Mouse (Mus musculus) gastrocnemius, postnatal 14 days (tissue): ENCODE data around the gene Prkcb. TPM values are rescaled to one million over a fixed set of nuclear protein-coding genes. Genes with fewer than 3 reads are reported as not detected.
"Not testable (repeated sequence)": the region's sequence is repeated elsewhere in the genome, so short reads cannot be mapped to it uniquely, and the experiment has no call there.

Experiments
- DNase-seq: peaks from one replicate; pipeline ENCODE4 v3.0.0; 2021; ENCODE audit warnings: mixed read lengths
- intact Hi-C: fragments of 180-260 bp; cut with DNase I; formaldehyde crosslinking; loops from one replicate; pipeline ENCODE4 v1.15.1; 2025; ENCODE audit warnings: low total_unique reads
- long read RNA-seq, 2 experiments: library from polyadenylated mRNA; stranded (forward); transcript quantifications; one replicate each; pipeline ENCODE4 v2.0.0; 2021
- total RNA-seq, 2 experiments: library from RNA; stranded (reverse); gene quantifications; 2 replicates each; pipeline ENCODE4 v1.2.3; 2021

The Prkcb gene
- under 1 TPM; 0.91 to 0.98 TPM for total RNA-seq
- long read RNA-seq, experiment 1: 0 reads
- long read RNA-seq, experiment 2, partial matches to known transcripts: 0 of 2 reads
- long read RNA-seq, experiment 2, other reads (novel, unspliced or antisense): 0 of 2 reads

DNA sequence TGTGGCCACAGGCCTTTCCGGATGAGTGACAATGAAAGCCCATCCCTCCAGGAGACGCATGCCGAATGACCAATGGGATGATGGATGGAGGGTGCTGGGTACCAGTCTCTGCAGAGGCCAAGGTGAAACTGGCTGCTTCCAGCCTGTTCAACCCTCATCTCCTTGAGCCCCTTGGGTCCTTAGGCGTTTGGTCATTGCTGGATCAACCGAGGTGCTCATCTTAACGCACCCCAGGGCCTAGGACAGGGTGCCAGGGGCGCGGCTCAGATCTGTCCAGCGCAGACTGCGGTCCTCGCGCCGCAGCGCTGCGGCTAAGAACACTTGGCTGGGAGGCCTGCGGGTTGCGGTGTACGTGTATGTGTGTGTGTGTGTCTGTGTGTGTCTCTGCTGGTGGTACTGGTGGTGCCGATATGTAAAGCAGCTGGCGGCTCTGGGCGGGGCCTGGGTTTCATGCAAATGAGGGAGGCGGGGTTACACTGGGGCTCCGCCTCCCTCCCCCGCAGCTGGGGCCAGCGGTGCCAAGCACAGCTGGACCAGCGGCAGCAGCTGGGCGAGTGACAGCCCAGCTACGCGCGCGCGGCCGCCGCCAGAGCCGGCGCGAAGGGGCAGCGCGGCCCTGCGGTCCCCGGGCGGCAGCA, at the start of gene Prkcb:
Gene Prkcb, plus strand, starts transcription at position 147 of the 638 bp plus-strand sequence.
- peak; percentile 44 for DNase-seq
- intact Hi-C loops: no loop called here

GRCm38 (mm10) chr7:122238939-122239338, 49.6 kb upstream of the Prkcb start:
- intact Hi-C loops: loop anchor here (5.0 kb wide), 1 partner anchor 42 kb away; no protein-coding TSS in a partner anchor
- DNase-seq: no peak

- intact Hi-C loops: no loop called here
- no peak for DNase-seq
These were observed 48.0 kb upstream of the Prkcb start for GRCm38 (mm10) chr7:122240413-122241119.

- DNase-seq: peak; percentile 9
- intact Hi-C loops: no loop called here
These were observed 46.3 kb upstream of the Prkcb start for GRCm38 (mm10) chr7:122242260-122242659.

GRCm38 (mm10) chr7:122242744-122243143, 45.8 kb upstream of the Prkcb start:
- DNase-seq, intact Hi-C loops: not testable (repeated sequence)

GRCm38 (mm10) chr7:122244166-122244565, 44.4 kb upstream of the Prkcb start:
- DNase-seq: no peak
- intact Hi-C loops: no loop called here

DNA sequence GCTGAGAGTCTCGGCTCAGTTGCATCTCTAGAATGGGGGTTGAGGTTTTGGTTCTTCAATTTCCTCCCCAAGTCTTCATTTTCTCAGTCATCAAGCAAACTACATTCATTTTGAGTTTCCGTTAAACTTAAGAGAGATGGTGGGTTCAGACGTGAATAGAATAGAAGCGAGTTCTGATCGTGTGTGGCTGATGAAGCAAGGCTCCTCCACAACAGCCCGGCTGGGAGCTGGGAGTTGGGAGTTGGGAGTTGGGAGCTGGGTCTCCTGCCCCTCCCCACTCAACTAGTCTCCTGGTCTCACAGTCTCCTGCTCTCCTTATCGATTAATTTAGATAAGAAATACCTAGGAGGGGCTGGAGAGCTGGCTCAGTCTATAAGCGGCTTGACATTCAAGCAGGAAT, 44.0 kb upstream of the Prkcb start:
- DNase-seq: no peak
- intact Hi-C loops: no loop called here

DNA sequence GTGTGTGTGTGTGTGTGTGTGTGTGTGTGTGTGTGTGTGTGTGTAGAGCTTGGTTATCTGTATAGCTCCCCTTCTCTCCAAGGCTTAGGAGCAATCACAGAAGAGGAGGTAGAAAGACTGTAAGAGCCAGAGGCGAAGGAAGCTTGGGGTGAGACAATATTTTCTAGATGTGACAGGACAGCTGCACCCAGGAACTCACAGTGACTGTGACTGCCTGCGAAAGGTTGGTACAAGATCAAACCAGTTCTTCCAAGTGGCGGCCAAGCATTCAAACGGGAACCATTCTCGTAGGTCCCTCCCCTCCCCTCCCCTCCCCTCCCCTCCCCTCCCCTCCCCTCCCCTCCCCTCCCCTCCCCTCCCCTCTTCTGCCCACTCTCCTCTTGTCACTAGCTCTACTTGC, 42.6 kb upstream of the Prkcb start:
- intact Hi-C loops: loop anchor here (5.0 kb wide), 1 partner anchor 676 kb away; no protein-coding TSS in a partner anchor
- no peak for DNase-seq

GRCm38 (mm10) chr7:122247254-122247864, 41.2 kb upstream of the Prkcb start:
- intact Hi-C loops: loop anchor here (5.0 kb wide), 1 partner anchor 675 kb away; no protein-coding TSS in a partner anchor

DNA sequence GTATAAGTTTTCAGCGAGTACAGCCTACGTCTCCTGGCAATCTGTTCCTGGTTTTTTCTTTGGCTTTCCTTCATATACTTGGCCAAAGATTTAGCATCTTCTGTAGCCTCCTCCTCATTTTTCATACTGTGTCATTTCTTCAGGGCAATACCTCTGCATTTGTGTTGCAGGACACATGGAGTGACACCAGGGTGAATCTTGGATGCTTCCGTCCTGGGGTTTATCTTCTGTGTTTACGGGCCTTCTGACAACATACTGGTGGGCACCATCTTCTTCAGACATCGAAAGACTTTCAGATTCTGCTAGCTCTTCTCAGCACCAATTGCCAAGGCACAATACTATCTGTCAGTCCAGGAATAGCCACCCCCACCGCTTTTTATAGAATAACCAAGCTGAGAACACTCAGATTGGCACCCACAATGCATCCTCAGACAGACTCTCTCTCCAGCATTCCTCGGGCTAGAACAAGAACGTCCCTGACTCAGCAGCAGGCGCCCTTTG, 39.2 kb upstream of the Prkcb start:
- intact Hi-C loops: loop anchor here (5.0 kb wide), 1 partner anchor 673 kb away; no protein-coding TSS in a partner anchor
- DNase-seq: no peak

More at GRCm38 (mm10) chr7:122247254-122247864, 41.2 kb upstream of the Prkcb start:
- no peak for DNase-seq

DNA sequence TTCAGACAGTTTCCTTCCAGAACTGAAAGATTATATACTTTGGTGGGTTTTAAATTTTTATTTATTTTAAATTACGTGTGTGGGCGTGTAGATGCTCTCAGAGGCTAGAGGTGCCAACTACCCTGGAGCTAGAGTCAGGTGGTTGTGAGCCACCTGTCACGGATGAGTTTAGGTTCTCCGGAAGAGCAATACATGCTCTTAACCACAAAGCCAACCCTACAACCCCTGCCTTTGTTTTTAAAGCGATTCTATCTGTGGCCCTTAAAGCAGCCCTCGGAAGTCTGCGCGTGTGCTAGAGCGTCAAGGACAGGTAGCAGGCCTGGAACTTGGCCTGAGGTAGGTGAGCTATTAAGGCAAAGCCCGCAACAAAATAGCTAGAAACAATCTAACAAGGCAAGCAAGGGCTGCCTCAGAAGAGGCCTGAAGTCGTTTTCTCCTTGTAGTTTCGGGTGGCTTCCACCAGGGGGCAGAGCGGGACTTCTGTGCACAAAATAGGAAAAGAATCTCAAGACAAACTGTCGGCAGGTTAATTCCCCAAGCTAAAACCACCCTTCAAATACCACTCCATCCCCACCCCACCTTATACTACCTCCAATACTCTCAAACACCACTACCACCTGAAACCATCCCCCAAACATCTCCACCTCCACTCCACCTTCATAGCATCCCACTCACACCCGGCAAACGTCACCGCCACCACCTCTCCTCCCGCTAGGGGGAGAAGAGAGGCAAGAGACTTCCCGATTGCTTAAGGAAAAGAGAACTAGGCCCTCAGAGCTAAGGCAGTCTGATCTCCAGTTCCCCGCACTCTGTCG, 37.1 kb upstream of the Prkcb start:
- intact Hi-C loops: loop anchor here (2.0 kb wide), 1 partner anchor 207 kb away; no protein-coding TSS in a partner anchor
- DNase-seq: peak; percentile 59

- DNase-seq: no peak
- intact Hi-C loops: no loop called here
These were observed 31.8 kb upstream of the Prkcb start for GRCm38 (mm10) chr7:122256722-122257121.

DNA sequence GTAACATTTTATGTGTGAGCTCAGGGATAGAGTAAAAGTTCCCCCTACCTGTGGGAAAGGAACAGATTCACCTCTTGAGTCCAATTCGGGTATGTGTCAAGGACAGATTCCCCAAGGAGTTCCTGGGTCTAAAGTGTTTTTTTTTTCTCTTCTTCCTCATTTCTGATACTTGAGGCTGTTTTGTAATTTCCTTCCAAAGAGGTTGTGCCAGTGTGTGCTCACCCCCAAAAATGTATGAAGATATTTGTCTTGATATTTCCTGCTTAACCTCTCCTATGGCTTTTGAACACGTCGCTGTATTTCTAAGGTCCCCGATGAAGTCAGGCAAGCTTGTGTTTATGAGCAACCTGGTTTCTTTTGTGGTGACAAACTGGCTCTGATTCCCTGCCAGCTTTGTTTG, 30.0 kb upstream of the Prkcb start:
- intact Hi-C loops: no loop called here
- no peak for DNase-seq

DNA sequence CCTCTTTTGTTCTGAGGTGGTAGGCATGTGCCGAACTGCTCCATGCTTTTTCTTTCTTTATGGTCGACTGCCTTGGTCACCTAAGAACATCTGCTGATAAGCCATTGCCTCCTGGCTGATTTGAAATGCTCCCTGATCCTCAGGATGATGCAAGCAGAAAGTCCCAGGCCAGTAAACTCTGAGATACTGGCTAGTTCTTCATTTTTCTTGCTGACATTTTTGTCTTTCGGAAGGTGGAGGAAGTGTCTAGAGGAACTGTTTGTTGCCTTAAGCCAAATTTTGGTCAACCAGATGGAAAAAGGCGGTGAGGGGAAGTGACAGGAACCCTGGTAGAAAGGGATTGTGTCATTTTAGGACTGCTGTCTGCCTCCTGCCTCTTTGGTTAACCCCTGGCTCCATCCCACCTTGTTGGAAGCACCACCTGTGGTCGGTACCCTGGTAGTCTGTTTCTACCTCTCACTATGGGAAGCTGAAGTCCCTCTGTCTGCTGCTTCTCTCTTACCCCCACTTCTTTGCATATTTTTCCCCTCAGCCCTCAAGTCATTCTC, 28.4 kb upstream of the Prkcb start:
- DNase-seq: no peak
- intact Hi-C loops: no loop called here

DNA sequence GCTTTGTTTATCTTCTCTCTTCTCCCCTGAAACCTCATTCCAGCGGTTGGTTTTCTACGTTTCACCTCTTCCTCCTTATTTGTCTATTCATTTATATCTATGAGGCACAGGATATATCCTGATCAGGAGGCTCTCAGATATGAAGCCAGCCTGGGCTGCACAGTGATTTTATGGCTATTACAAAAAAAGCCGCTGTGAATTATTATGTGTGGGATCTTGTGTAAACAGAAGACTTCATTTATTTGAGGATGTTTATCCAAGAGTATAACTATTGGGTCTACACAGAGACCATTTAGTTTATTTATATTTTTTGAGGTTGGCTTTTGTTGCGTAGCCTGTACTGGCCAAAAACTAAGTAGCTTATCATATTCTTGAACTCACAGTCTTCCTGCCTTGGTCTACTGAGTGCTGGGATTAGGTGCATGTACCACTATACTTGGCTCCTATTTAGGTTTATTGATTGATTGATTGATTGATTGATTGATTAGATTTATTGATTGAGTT, 19.5 kb upstream of the Prkcb start:
- intact Hi-C loops: no loop called here
- DNase-seq: no peak

DNA sequence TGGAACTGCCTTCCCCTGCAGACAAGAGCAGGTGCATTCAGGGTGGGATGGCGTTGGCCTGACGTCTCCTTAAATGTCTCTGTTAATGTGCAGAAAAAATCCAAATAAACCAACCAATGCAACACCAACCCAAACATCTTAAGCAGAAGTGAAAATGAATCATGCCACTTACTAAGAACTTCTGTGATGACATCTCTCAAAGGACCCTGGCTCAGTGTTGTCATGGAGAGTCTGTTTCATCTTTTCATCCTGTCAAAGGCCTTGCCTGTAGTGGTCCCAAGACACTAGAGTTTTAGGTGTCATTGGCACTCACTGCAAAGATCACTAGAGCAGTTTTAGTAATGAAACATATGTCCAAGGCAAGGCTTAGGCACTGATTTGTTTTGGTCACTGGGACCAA, 16.2 kb upstream of the Prkcb start:
- intact Hi-C loops: no loop called here
- DNase-seq: no peak

DNA sequence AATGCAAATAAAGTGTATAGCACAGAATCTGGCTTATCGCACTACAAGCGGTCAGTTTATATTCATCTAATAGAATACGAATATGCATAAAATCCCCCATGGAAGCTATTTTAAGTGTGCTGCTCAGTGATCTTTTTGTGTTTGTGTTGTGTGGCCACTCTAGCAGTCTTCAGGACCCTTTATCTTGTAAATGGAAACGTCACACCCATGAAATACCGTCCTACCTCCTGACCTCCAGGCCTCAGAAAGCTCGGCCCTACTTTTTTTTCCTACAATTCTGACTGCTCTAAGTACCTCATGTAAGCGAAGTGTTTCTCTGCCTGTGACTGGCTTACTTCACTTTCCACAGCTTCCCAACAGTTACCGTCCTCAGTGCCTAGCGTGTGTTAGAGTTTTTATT, 9.0 kb upstream of the Prkcb start:
- no peak for DNase-seq
- intact Hi-C loops: no loop called here

DNA sequence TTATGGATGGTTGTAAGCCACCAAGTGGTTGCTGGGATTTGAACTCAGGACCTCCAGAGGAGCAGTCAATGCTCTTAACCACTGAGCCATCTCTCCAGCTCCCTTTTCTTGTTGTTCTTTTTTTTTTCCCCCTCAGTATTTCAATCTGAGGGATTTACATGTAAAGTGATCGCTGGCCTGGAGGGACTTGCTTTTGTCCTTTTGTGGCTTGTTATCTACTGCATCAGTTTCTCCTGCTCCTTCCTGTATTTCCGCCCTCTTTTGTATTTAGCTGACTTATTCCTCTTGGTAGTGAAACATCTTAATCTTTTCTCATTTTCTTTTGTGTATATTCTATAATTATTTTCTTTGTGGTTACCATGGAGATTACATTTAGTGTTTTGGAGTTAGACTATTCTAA, 8.2 kb upstream of the Prkcb start:
- DNase-seq: no peak
- intact Hi-C loops: no loop called here

DNA sequence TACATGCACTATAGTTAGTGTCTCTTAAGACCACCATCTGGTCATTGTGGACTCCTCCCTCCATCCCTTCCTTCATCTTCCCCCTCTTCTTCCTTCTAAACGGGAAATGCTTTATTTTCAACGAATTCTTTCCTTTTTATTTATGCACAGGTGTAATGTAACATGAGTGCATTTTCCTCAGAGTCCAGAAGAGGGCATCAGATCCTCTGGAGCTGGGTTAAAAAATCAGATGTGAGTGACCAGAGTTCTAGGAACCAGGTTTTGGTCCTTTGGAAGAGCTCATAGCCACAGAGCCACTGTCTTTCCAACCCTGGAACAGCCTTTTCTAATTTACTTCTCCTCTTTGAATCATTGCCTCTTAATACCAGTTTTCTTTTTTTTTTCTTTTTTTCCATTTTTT, 6.0 kb upstream of the Prkcb start:
- DNase-seq: no peak
- intact Hi-C loops: no loop called here
